Mouse (Mus musculus): ENCODE data around the gene Gm45261. TPM values are rescaled to one million over a fixed set of nuclear protein-coding genes. Genes with fewer than 3 reads are reported as not detected.

Gm45261 gene
- polyA plus RNA-seq, 1 experiment from 2014 or later: not detected

DNA sequence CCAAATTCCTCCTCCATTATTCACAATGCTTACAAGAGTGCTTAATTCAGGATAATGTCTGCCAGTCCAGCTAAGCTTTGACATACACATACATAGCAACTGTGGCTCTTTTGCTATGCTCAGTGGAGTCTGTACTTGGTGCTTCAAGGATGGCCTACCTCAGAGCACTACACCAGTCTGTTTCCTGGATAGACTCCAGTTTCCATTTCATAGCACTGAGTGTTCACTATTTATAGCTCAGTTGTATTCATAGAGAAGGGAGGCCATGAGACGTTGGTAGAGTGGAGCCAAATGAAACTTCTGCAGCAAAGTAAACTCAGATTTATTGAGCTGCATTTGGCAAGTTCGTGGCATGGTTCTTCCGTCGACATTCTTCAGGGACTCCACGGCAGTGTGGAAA is 22.2 kb upstream of the Gm45261 start:
- no peak overlapping the region for H3K4me2 ChIP-seq (replicated peaks; ENCODE audit: low read depth)
- no peak overlapping the region for H3K4me3 ChIP-seq (ENCODE audit: low read depth, low read length)
- no peak overlapping the region for H3K27ac ChIP-seq (ENCODE audit: low read depth, low read length)
- no peak overlapping the region for H3K9ac ChIP-seq (ENCODE audit: low read depth, low read length)
- ATAC-seq: no peak
- no peak for TF ChIP-seq CTCF (IDR thresholded peaks at IDR 0.05; ENCODE audit: low read depth)
- no peaks in the 10 kb centered on the region for H3K4me1 ChIP-seq (replicated peaks; ENCODE audit: control insufficient read depth, insufficient read depth, low read length)
- no peaks in the 10 kb centered on the region for H3K27me3 ChIP-seq (replicated peaks; ENCODE audit: control insufficient read depth, insufficient read depth, low read length)
- WGBS: 73% methylated on average over 5 of the region's 5 CpGs
- H3K36me3 ChIP-seq (ENCODE audit: control insufficient read depth, insufficient read depth): no peaks in the 10 kb centered on the region
- H3K9me3 ChIP-seq (ENCODE audit: control insufficient read depth): no peaks in the 10 kb centered on the region

DNA sequence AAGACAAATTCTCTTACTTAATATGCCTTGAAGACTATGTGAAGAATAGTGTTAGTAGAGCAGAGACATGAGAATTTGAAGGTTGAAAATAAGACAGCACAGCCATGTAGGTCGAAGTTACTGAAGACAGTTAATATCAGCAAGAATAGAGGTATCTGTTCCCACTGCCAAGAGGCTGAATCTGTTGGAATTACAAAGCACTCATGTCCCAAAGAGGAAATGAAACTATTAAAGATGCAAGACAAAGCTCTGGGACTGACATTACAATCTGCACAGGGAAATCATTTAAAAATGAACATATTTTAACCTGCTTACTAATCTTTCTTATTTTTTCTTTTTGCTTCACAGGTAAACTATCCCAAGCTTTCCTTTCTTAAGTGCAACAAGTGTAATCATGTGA is 13.7 kb upstream of the Gm45261 start:
- H3K4me2 ChIP-seq (replicated peaks; ENCODE audit: low read depth): no peak overlapping the region
- H3K4me1 ChIP-seq (replicated peaks; ENCODE audit: control insufficient read depth, insufficient read depth, low read length): no peaks in the 10 kb centered on the region
- no peak overlapping the region for H3K9ac ChIP-seq (ENCODE audit: low read depth, low read length)
- no peak for TF ChIP-seq CTCF (IDR thresholded peaks at IDR 0.05; ENCODE audit: low read depth)
- H3K36me3 ChIP-seq (ENCODE audit: control insufficient read depth, insufficient read depth): no peaks in the 10 kb centered on the region
- no peak for ATAC-seq
- 63% methylated on average over 1 of the region's 1 CpGs for WGBS
- H3K27me3 ChIP-seq (replicated peaks; ENCODE audit: control insufficient read depth, insufficient read depth, low read length): no peaks in the 10 kb centered on the region
- H3K9me3 ChIP-seq (ENCODE audit: control insufficient read depth): no peaks in the 10 kb centered on the region
- H3K27ac ChIP-seq (ENCODE audit: low read depth, low read length): no peak overlapping the region
- no peak overlapping the region for H3K4me3 ChIP-seq (ENCODE audit: low read depth, low read length)

GRCm38 (mm10) chr1:80472395-80472794 is 11.1 kb upstream of the Gm45261 start:
- H3K27ac ChIP-seq (ENCODE audit: low read depth, low read length): no peak overlapping the region
- H3K4me3 ChIP-seq (ENCODE audit: low read depth, low read length): no peak overlapping the region
- WGBS: 93% methylated on average over 1 of the region's 1 CpGs
- TF ChIP-seq CTCF (IDR thresholded peaks at IDR 0.05; ENCODE audit: low read depth): no peak
- no peak overlapping the region for H3K9ac ChIP-seq (ENCODE audit: low read depth, low read length)
- H3K9me3 ChIP-seq (ENCODE audit: control insufficient read depth): no peaks in the 10 kb centered on the region
- no peak overlapping the region for H3K4me2 ChIP-seq (replicated peaks; ENCODE audit: low read depth)
- ATAC-seq: no peak
- no peaks in the 10 kb centered on the region for H3K4me1 ChIP-seq (replicated peaks; ENCODE audit: control insufficient read depth, insufficient read depth, low read length)
- no peaks in the 10 kb centered on the region for H3K27me3 ChIP-seq (replicated peaks; ENCODE audit: control insufficient read depth, insufficient read depth, low read length)
- no peaks in the 10 kb centered on the region for H3K36me3 ChIP-seq (ENCODE audit: control insufficient read depth, insufficient read depth)

DNA sequence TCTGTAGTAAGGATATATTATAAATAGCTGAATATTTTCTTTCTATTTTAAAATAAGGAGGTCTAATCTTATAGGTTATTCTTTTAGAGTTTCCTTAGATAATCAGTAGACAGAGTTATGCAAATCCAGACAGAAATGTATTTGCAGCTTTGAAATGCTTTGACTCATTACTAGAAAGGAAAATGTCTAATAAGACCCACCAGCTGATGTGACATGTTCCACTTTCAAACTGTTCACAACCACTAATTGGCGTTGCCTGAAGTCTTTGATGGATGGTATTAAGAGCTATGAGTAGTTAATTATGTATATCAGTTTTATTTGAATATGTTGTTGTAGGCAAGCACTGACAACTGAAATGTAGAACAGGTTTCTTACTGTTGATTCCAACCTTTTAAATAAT is 1.3 kb downstream of the Gm45261 start:
- no peak for ATAC-seq
- H3K9ac ChIP-seq (ENCODE audit: low read depth, low read length): no peak overlapping the region
- WGBS: 82% methylated on average over 1 of the region's 1 CpGs
- H3K27me3 ChIP-seq (replicated peaks; ENCODE audit: control insufficient read depth, insufficient read depth, low read length): no peaks in the 10 kb centered on the region
- no peaks in the 10 kb centered on the region for H3K4me1 ChIP-seq (replicated peaks; ENCODE audit: control insufficient read depth, insufficient read depth, low read length)
- no peak overlapping the region for H3K4me3 ChIP-seq (ENCODE audit: low read depth, low read length)
- no peak overlapping the region for H3K4me2 ChIP-seq (replicated peaks; ENCODE audit: low read depth)
- H3K9me3 ChIP-seq (ENCODE audit: control insufficient read depth): no peaks in the 10 kb centered on the region
- no peaks in the 10 kb centered on the region for H3K36me3 ChIP-seq (ENCODE audit: control insufficient read depth, insufficient read depth)
- H3K27ac ChIP-seq (ENCODE audit: low read depth, low read length): no peak overlapping the region
- TF ChIP-seq CTCF (IDR thresholded peaks at IDR 0.05; ENCODE audit: low read depth): no peak

GRCm38 (mm10) chr1:80459477-80459876 is 1.8 kb downstream of the Gm45261 start:
- no peak overlapping the region for H3K4me3 ChIP-seq (ENCODE audit: low read depth, low read length)
- H3K27ac ChIP-seq (ENCODE audit: low read depth, low read length): no peak overlapping the region
- no peaks in the 10 kb centered on the region for H3K4me1 ChIP-seq (replicated peaks; ENCODE audit: control insufficient read depth, insufficient read depth, low read length)
- no peaks in the 10 kb centered on the region for H3K27me3 ChIP-seq (replicated peaks; ENCODE audit: control insufficient read depth, insufficient read depth, low read length)
- no peaks in the 10 kb centered on the region for H3K36me3 ChIP-seq (ENCODE audit: control insufficient read depth, insufficient read depth)
- H3K4me2 ChIP-seq (replicated peaks; ENCODE audit: low read depth): no peak overlapping the region
- no peak for ATAC-seq
- no peak for TF ChIP-seq CTCF (IDR thresholded peaks at IDR 0.05; ENCODE audit: low read depth)
- no peaks in the 10 kb centered on the region for H3K9me3 ChIP-seq (ENCODE audit: control insufficient read depth)
- no peak overlapping the region for H3K9ac ChIP-seq (ENCODE audit: low read depth, low read length)

GRCm38 (mm10) chr1:80453971-80454370 is 7.3 kb downstream of the Gm45261 start:
- Histone ChIP-seq H3K36me3 (ENCODE audit: control insufficient read depth, insufficient read depth) (no peaks in the 10 kb centered on the region), H3K4me1 (replicated peaks; ENCODE audit: control insufficient read depth, insufficient read depth, low read length) (no peaks in the 10 kb centered on the region), H3K9me3 (ENCODE audit: control insufficient read depth) (no peaks in the 10 kb centered on the region), H3K27me3 (replicated peaks; ENCODE audit: control insufficient read depth, insufficient read depth, low read length) (no peaks in the 10 kb centered on the region), H3K9ac (ENCODE audit: low read depth, low read length) (no peak overlapping the region), H3K27ac (ENCODE audit: low read depth, low read length) (no peak overlapping the region), H3K4me3 (ENCODE audit: low read depth, low read length) (no peak overlapping the region), H3K4me2 (replicated peaks; ENCODE audit: low read depth) (no peak overlapping the region)
- no peak for ATAC-seq
- 78% methylated on average over 2 of the region's 2 CpGs for whole genome bisulfite sequencing
- TF ChIP-seq CTCF (IDR thresholded peaks at IDR 0.05; ENCODE audit: low read depth): no peak

- ATAC-seq: no peak
Observed at GRCm38 (mm10) chr1:80451914-80452549, 9.2 kb downstream of the Gm45261 start.

More at GRCm38 (mm10) chr1:80451914-80452549, 9.2 kb downstream of the Gm45261 start:
- H3K4me2 ChIP-seq (replicated peaks; ENCODE audit: low read depth): no peak overlapping the region
- no peak overlapping the region for H3K4me3 ChIP-seq (ENCODE audit: low read depth, low read length)
- no peaks in the 10 kb centered on the region; the same call in 1 of the 2 replicates for H3K4me1 ChIP-seq (replicated peaks; ENCODE audit: control insufficient read depth, insufficient read depth, low read length)
- no peaks in the 10 kb centered on the region for H3K36me3 ChIP-seq (ENCODE audit: control insufficient read depth, insufficient read depth)
- no peaks in the 10 kb centered on the region for H3K27me3 ChIP-seq (replicated peaks; ENCODE audit: control insufficient read depth, insufficient read depth, low read length)
- no peak for TF ChIP-seq CTCF (IDR thresholded peaks at IDR 0.05; ENCODE audit: low read depth)
- H3K9me3 ChIP-seq (ENCODE audit: control insufficient read depth): no peaks in the 10 kb centered on the region
- H3K9ac ChIP-seq (ENCODE audit: low read depth, low read length): no peak overlapping the region
- 80% methylated on average over 1 of the region's 1 CpGs for WGBS
- H3K27ac ChIP-seq (ENCODE audit: low read depth, low read length): no peak overlapping the region

Measured in intestine, postnatal 0 days (tissue).